Mouse (Mus musculus): ENCODE data around the gene Scyl2. TPM values are rescaled to one million over a fixed set of nuclear protein-coding genes. Genes with fewer than 3 reads are reported as not detected.
"Not testable (repeated sequence)": the region's sequence is repeated elsewhere in the genome, so short reads cannot be mapped to it uniquely, and the experiment has no call there.

Gene Scyl2
- total RNA-seq, 2 experiments from 2014 or later, result 23.4 to 28.5 TPM

GRCm38 (mm10) chr10:89680517-89680916, 5.6 kb downstream of the Scyl2 start:
- DNase-seq (ENCODE audit: extremely low spot score in 1 of 2, low spot score in 1 of 2), result no peak

GRCm38 (mm10) chr10:89679448-89679847, 6.6 kb downstream of the Scyl2 start:
- DNase-seq (ENCODE audit: extremely low spot score in 1 of 2, low spot score in 1 of 2), result no peak

GRCm38 (mm10) chr10:89678054-89678453, 8.0 kb downstream of the Scyl2 start:
- DNase-seq (ENCODE audit: extremely low spot score in 1 of 2, low spot score in 1 of 2), result no peak

- no peak for DNase-seq (ENCODE audit: extremely low spot score in 1 of 2, low spot score in 1 of 2)
These were observed 9.5 kb downstream of the Scyl2 start for GRCm38 (mm10) chr10:89676609-89677008.

- DNase-seq (ENCODE audit: extremely low spot score in 1 of 2, low spot score in 1 of 2), result not testable (repeated sequence)
These were observed 15.7 kb downstream of the Scyl2 start for GRCm38 (mm10) chr10:89670371-89670770.

GRCm38 (mm10) chr10:89667571-89667970, 18.5 kb downstream of the Scyl2 start:
- DNase-seq (ENCODE audit: extremely low spot score in 1 of 2, low spot score in 1 of 2), result no peak

- no peak for DNase-seq (ENCODE audit: extremely low spot score in 1 of 2, low spot score in 1 of 2)
These were observed 20.4 kb downstream of the Scyl2 start for GRCm38 (mm10) chr10:89665679-89666078.

- DNase-seq (ENCODE audit: extremely low spot score in 1 of 2, low spot score in 1 of 2), result no peak
These were observed 21.0 kb downstream of the Scyl2 start for GRCm38 (mm10) chr10:89664977-89665645.

- peak in 1 of 2 experiments; percentile 38 for DNase-seq (ENCODE audit: extremely low spot score in 1 of 2, low spot score in 1 of 2)
These were observed 29.7 kb downstream of the Scyl2 start for GRCm38 (mm10) chr10:89656366-89656765.

- DNase-seq (ENCODE audit: extremely low spot score in 1 of 2, low spot score in 1 of 2), result no peak
These were observed 33.2 kb downstream of the Scyl2 start for GRCm38 (mm10) chr10:89652912-89653311.

GRCm38 (mm10) chr10:89651691-89652090, 34.4 kb downstream of the Scyl2 start:
- DNase-seq (ENCODE audit: extremely low spot score in 1 of 2, low spot score in 1 of 2), result no peak

- no peak for DNase-seq (ENCODE audit: extremely low spot score in 1 of 2, low spot score in 1 of 2)
These were observed 39.2 kb downstream of the Scyl2 start for GRCm38 (mm10) chr10:89646918-89647317.

GRCm38 (mm10) chr10:89637001-89637400, 49.1 kb downstream of the Scyl2 start:
- DNase-seq (ENCODE audit: extremely low spot score in 1 of 2, low spot score in 1 of 2), result no peak

GRCm38 (mm10) chr10:89635018-89635417, 51.1 kb downstream of the Scyl2 start:
- peak in 1 of 2 experiments; percentile 15 for DNase-seq (ENCODE audit: extremely low spot score in 1 of 2, low spot score in 1 of 2)

GRCm38 (mm10) chr10:89633736-89634426, 52.2 kb downstream of the Scyl2 start:
- no peak for DNase-seq (ENCODE audit: extremely low spot score in 1 of 2, low spot score in 1 of 2)

- DNase-seq (ENCODE audit: extremely low spot score in 1 of 2, low spot score in 1 of 2), result no peak
These were observed 53.0 kb downstream of the Scyl2 start for GRCm38 (mm10) chr10:89633121-89633520.

GRCm38 (mm10) chr10:89631831-89632230, 54.3 kb downstream of the Scyl2 start:
- no peak for DNase-seq (ENCODE audit: extremely low spot score in 1 of 2, low spot score in 1 of 2)

GRCm38 (mm10) chr10:89630564-89630963, 55.5 kb downstream of the Scyl2 start:
- no peak for DNase-seq (ENCODE audit: extremely low spot score in 1 of 2, low spot score in 1 of 2)

- peak in 1 of 2 experiments; percentile 37 for DNase-seq (ENCODE audit: extremely low spot score in 1 of 2, low spot score in 1 of 2)
These were observed 56.0 kb downstream of the Scyl2 start for GRCm38 (mm10) chr10:89630052-89630451.

GRCm38 (mm10) chr10:89626714-89627113, 59.4 kb downstream of the Scyl2 start:
- no peak for DNase-seq (ENCODE audit: extremely low spot score in 1 of 2, low spot score in 1 of 2)

- no peak for DNase-seq (ENCODE audit: extremely low spot score in 1 of 2, low spot score in 1 of 2)
These were observed 61.9 kb downstream of the Scyl2 start for GRCm38 (mm10) chr10:89624196-89624595.

- no peak for DNase-seq (ENCODE audit: extremely low spot score in 1 of 2, low spot score in 1 of 2)
These were observed 65.0 kb downstream of the Scyl2 start, which contains the start of gene Slc17a8 for GRCm38 (mm10) chr10:89621129-89621528. Gene Slc17a8, minus strand, starts transcription at chr10:89621253.
